ENCODE assay signal across 27 mouse cellular contexts in genomic region chr4:106665673-106666072, GRCm38 (mm10). TPM values are rescaled to one million over a fixed set of nuclear protein-coding genes. Genes with fewer than 3 reads are reported as not detected.
DNase-seq lines count a peak whose midpoint lies in the region; ATAC-seq and TF ChIP-seq lines count a peak whose summit lies in the region.
"Had no signal": no experiment of that assay in that cellular context is flagged by ENCODE, and none has a peak within 500 bp of the region (broad histone marks: within the 10 kb centered on the region; RNA-seq: fewer than 3 reads in every experiment).

No protein-coding gene starts in this region.

- no peak for DNase-seq in gastrocnemius, adult 2 months
- DNase-seq in gastrocnemius, adult 8-10 months (ENCODE audit: low spot score in 2 of 2), result no peak
- DNase-seq in kidney, adult 9 months, result no peak
- peak; percentile 31 for DNase-seq in kidney, postnatal 0 days (ENCODE audit: low spot score)
- DNase-seq in kidney, postnatal 10 days, result no peak
- DNase-seq in layer of hippocampus, adult 2 months (ENCODE audit: low spot score in 2 of 2), result no peak
- DNase-seq in layer of hippocampus, postnatal 10 days (ENCODE audit: low spot score in 2 of 2), result no peak
- DNase-seq: adrenal gland, adult 8-10 months; adrenal gland, postnatal 14 days; adrenal gland, postnatal 36 days; B cell, adult 2 months; cerebellum, adult 11-12 months; cerebellum, adult 2 months; cerebellum, adult 9-10 months; cerebellum, postnatal 10 days; cerebellum, postnatal 25 days had no signal

- H3K4me1 ChIP-seq in kidney, embryonic 15.5 days, result no peaks in the 10 kb centered on the region
- H3K4me1 ChIP-seq in kidney, postnatal 0 days (replicated peaks; ENCODE audit: insufficient read depth, low read length), result no peaks in the 10 kb centered on the region
- H3K4me1 ChIP-seq: embryonic facial prominence, embryonic 10.5 days; embryonic facial prominence, embryonic 12.5 days; forebrain, embryonic 13.5 days had no signal

- peak; percentile 49; the same call in 1 of the 2 replicates for ATAC-seq in kidney, embryonic 15.5 days (replicated peaks; ENCODE audit: low FRiP score)
- peak; percentile 55; the same call in 1 of the 2 replicates for ATAC-seq in kidney, postnatal 0 days (replicated peaks; ENCODE audit: low FRiP score, low read depth)
- ATAC-seq: activated CD4-positive, CD25-positive, alpha-beta regulatory T cell, adult 4 months; CD4-positive, CD25-positive, alpha-beta regulatory T cell, adult 4 months; forebrain, embryonic 13.5 days; Patski had no signal

- H3K9me3 ChIP-seq in kidney, embryonic 15.5 days (replicated peaks), result no peaks in the 10 kb centered on the region
- H3K9me3 ChIP-seq in kidney, postnatal 0 days (replicated peaks; ENCODE audit: low read length), result no peaks in the 10 kb centered on the region
- H3K9me3 ChIP-seq: embryonic facial prominence, embryonic 10.5 days; embryonic facial prominence, embryonic 12.5 days; forebrain, embryonic 13.5 days; G1E had no signal

- H3K27me3 ChIP-seq in kidney, embryonic 15.5 days, result no peaks in the 10 kb centered on the region
- no peaks in the 10 kb centered on the region for H3K27me3 ChIP-seq in kidney, postnatal 0 days (ENCODE audit: insufficient read depth, low read length)
- H3K27me3 ChIP-seq: CH12.LX; embryonic facial prominence, embryonic 12.5 days; forebrain, embryonic 13.5 days; Patski had no signal

- peaks cover 100% of the 10 kb centered on the region for H3K36me3 ChIP-seq in kidney, embryonic 15.5 days
- H3K36me3 ChIP-seq in kidney, postnatal 0 days (ENCODE audit: insufficient read depth, low read length), result peaks cover 91% of the 10 kb centered on the region

- 85% methylated on average over 10 of the region's 10 CpGs for WGBS in kidney, embryonic 15.5 days
- WGBS in kidney, postnatal 0 days, result 65% methylated on average over 10 of the region's 10 CpGs

- no peak for TF ChIP-seq CTCF in gastrocnemius, adult 2 months (IDR thresholded peaks at IDR 0.05)
- TF ChIP-seq CTCF in kidney, postnatal 0 days (IDR thresholded peaks at IDR 0.05; ENCODE audit: low read depth), result no peak
- no peak for TF ChIP-seq CTCF in layer of hippocampus, adult 2 months (conservative IDR thresholded peaks at IDR 0.05)

- no peak overlapping the region for H3K4me2 ChIP-seq in kidney, embryonic 15.5 days
- H3K4me2 ChIP-seq in kidney, postnatal 0 days (ENCODE audit: low read length), result no peak overlapping the region
- H3K4me2 ChIP-seq: embryonic facial prominence, embryonic 12.5 days; forebrain, embryonic 13.5 days had no signal

- H3K27ac ChIP-seq in gastrocnemius, adult 2 months, result peak overlapping the region; percentile 90
- no peak overlapping the region for H3K27ac ChIP-seq in kidney, embryonic 15.5 days
- H3K27ac ChIP-seq in kidney, postnatal 0 days, result peak overlapping the region; percentile 57
- H3K27ac ChIP-seq in layer of hippocampus, adult 2 months, result peak overlapping the region; percentile 84
- H3K27ac ChIP-seq: embryonic facial prominence, embryonic 10.5 days; embryonic facial prominence, embryonic 12.5 days; forebrain, embryonic 13.5 days had no signal

- H3K4me3 ChIP-seq in gastrocnemius, adult 2 months, result no peak overlapping the region
- no peak overlapping the region for H3K4me3 ChIP-seq in kidney, embryonic 15.5 days (replicated peaks)
- H3K4me3 ChIP-seq in kidney, postnatal 0 days (replicated peaks; ENCODE audit: low read depth, low read length), result no peak overlapping the region
- H3K4me3 ChIP-seq in layer of hippocampus, adult 2 months, result no peak overlapping the region
- H3K4me3 ChIP-seq: embryonic facial prominence, embryonic 10.5 days; embryonic facial prominence, embryonic 12.5 days; forebrain, embryonic 13.5 days had no signal

- H3K9ac ChIP-seq in kidney, embryonic 15.5 days, result no peak overlapping the region
- no peak overlapping the region for H3K9ac ChIP-seq in kidney, postnatal 0 days (ENCODE audit: low read depth, low read length)
- H3K9ac ChIP-seq: embryonic facial prominence, embryonic 12.5 days; forebrain, embryonic 13.5 days had no signal

- intact Hi-C loops in gastrocnemius, adult 2 months (cut with DNase I), result loop anchor here (5.0 kb wide), 1 partner anchor 33 kb away; no protein-coding TSS in a partner anchor

RNA-seq across cellular contexts. Expression of gene Ttc4, which starts 13.1 kb away (rescaled TPM):
- total RNA-seq in gastrocnemius, adult 2 months (2021), result 10 to 100 TPM; 24.3 to 34.7 TPM
- 10 to 100 TPM; 21.9 to 28.7 (median 26.4) TPM for total RNA-seq in gastrocnemius, adult 8-10 months (2022)
- polyA plus RNA-seq in kidney, embryonic 15.5 days (2015; fragmentation: Nextera tagmentation; extraction: Ambion mirVana), result 98.1 and 104 TPM in 2 replicates
- polyA plus RNA-seq in kidney, postnatal 0 days (2015; fragmentation: Nextera tagmentation; extraction: Ambion mirVana), result 63.7 and 64.0 TPM in 2 replicates
- total RNA-seq in layer of hippocampus, adult 2 months (2021), result 10 to 100 TPM; 50.4 to 52.7 TPM
- total RNA-seq in layer of hippocampus, postnatal 10 days (2021), result 10 to 100 TPM; 44.5 to 52.2 TPM

RNA-seq across cellular contexts. Expression of gene Pars2, which starts 14.8 kb away (rescaled TPM):
- 1 to 10 TPM; 2.5 to 3.8 TPM for total RNA-seq in gastrocnemius, adult 2 months (2021)
- total RNA-seq in gastrocnemius, adult 8-10 months (2022), result 1 to 10 TPM; 1.7 to 5.9 (median 3.7) TPM
- polyA plus RNA-seq in kidney, embryonic 15.5 days (2015; fragmentation: Nextera tagmentation; extraction: Ambion mirVana), result 13.4 and 14.8 TPM in 2 replicates
- polyA plus RNA-seq in kidney, postnatal 0 days (2015; fragmentation: Nextera tagmentation; extraction: Ambion mirVana), result 11.8 and 12.8 TPM in 2 replicates
- total RNA-seq in layer of hippocampus, adult 2 months (2021), result 1 to 10 TPM; 6.1 to 8.5 TPM
- total RNA-seq in layer of hippocampus, postnatal 10 days (2021), result 1 to 10 TPM; 8.3 to 8.6 TPM

RNA-seq across cellular contexts. Expression of gene Ttc22, which starts 43.4 kb away (rescaled TPM):
- not detected for total RNA-seq in gastrocnemius, adult 2 months (2021)
- total RNA-seq in gastrocnemius, adult 8-10 months (2022), result not detected
- polyA plus RNA-seq in kidney, embryonic 15.5 days (2015; fragmentation: Nextera tagmentation; extraction: Ambion mirVana), result 5.8 and 6.0 TPM in 2 replicates
- polyA plus RNA-seq in kidney, postnatal 0 days (2015; fragmentation: Nextera tagmentation; extraction: Ambion mirVana), result 5.0 and 5.9 TPM in 2 replicates
- total RNA-seq in layer of hippocampus, adult 2 months (2021), result under 1 TPM; 0.59 to 0.74 TPM
- total RNA-seq in layer of hippocampus, postnatal 10 days (2021), result 1 to 10 TPM in 1 of 2 experiments, under 1 TPM in 1; 0.87 to 1.9 TPM
- total RNA-seq: adrenal gland, postnatal 14 days; adrenal gland, postnatal 36 days; CH12.LX; G1E had no signal
- polyA plus RNA-seq: activated CD4-positive, CD25-positive, alpha-beta regulatory T cell, adult 4 months; CD4-positive, CD25-positive, alpha-beta regulatory T cell, adult 4 months; embryonic facial prominence, embryonic 10.5 days; G1E had no signal

RNA-seq across cellular contexts. Expression of gene Lexm, which starts 48.6 kb away (rescaled TPM):
- total RNA-seq in gastrocnemius, adult 2 months (2021), result not detected
- not detected for total RNA-seq in gastrocnemius, adult 8-10 months (2022)
- not detected in 2 replicates for polyA plus RNA-seq in kidney, embryonic 15.5 days (2015; fragmentation: Nextera tagmentation; extraction: Ambion mirVana)
- polyA plus RNA-seq in kidney, postnatal 0 days (2015; fragmentation: Nextera tagmentation; extraction: Ambion mirVana), result not detected in 2 replicates
- under 1 TPM in 1 of 2 experiments, not detected in 1; 0.71 TPM for total RNA-seq in layer of hippocampus, adult 2 months (2021)
- total RNA-seq in layer of hippocampus, postnatal 10 days (2021), result under 1 TPM in 1 of 2 experiments, not detected in 1; 0.30 TPM
- total RNA-seq: adrenal gland, adult 18-20 months; adrenal gland, adult 8-10 months; adrenal gland, postnatal 14 days; adrenal gland, postnatal 36 days; G1E had no signal
- polyA plus RNA-seq: activated CD4-positive, CD25-positive, alpha-beta regulatory T cell, adult 4 months; embryonic facial prominence, embryonic 14.5 days; forebrain, embryonic 13.5 days; G1E; Patski had no signal
